Mouse (Mus musculus): ENCODE measurements around the gene Dnase1l1. TPM values are rescaled to one million over a fixed set of nuclear protein-coding genes. Genes with fewer than 3 reads are reported as not detected.

The Dnase1l1 gene
- polyA plus RNA-seq, 1 experiment from 2014 or later, result 5.0 TPM

DNA sequence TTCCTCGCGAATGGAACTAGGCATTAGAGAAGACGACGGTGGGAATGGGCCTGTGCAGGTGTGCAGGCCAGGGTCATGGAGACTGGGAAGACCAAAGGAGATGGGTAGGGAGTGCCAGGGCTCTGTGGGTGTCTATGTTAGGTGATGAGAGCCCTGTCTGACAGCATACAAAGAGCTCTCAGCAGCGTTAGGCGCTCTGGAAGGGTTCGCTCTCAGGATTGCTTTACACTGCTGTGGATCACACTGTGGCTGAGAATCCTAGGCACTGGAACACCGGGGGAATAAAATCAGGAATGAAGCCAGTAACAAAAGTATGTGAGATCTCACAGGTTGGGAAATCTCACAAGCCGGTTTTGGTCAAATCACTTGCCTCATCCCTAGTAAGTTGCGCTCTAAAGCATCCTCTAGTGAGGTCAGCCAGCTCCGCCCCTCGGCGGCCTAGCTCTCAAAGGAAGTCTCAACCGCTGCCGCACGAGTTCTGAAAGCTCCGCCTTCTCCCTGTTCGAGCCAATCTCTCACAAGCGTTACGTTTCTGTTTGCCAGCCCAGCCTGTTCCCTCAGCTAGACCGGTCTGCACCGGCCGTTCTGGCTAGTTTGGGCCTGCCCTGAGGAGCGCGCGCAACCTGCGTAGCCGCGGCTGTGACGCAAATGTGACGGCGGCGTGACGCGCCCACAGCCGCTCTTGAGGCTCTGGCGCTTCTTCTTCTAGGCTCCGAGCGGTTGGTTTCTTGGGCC, 27.8 kb downstream of the Dnase1l1 start, which contains the start of gene Emd:
Gene Emd, plus strand, starts transcription at position 535 of the 735 bp plus-strand sequence.
- Histone ChIP-seq H3K36me3 (peaks cover 28% of the 10 kb centered on the region), H3K4me3 (peak within 1 kb of the TSS; percentile 66), H3K9me3 (replicated peaks) (no peaks in the 10 kb centered on the region), H3K27ac (peak within 1 kb of the TSS; percentile 91), H3K4me1 (peaks cover 7% of the 10 kb centered on the region), H3K27me3 (ENCODE audit: low read depth, poor library complexity, severe bottlenecking) (peaks cover 19% of the 10 kb centered on the region)
- peak; percentile 87 for DNase-seq (ENCODE audit: low spot score)
- WGBS, result 13% methylated on average over 39 of the region's 39 CpGs

DNA sequence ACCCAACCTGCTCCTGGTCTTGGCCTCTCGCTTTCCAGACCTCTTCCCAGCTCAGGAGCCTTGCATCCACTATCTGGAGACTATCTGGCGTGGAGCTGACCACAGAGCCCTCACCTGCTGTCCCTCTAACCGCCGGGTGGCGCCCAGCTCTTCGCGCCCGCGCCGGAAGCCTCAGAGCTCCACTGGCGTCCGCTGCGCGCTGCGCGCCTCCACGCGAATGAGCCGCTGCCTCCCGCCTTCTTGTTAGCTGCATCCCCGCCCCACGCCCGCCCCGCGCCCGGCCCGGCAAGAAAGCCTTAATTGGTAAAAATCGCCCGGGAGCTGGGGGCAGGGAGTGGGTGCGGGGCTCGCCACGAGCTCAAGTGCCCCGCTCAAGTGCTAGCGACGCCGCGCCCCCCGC, 32.5 kb downstream of the Dnase1l1 start, which contains the start of gene Flna:
Gene Flna, minus strand, starts transcription at position 206 of the 400 bp plus-strand sequence.
- DNase-seq (ENCODE audit: low spot score), result peak; percentile 70
- peaks cover 8% of the 10 kb centered on the region for H3K4me1 ChIP-seq
- H3K36me3 ChIP-seq, result no peaks in the 10 kb centered on the region
- 7% methylated on average over 38 of the region's 38 CpGs for WGBS
- peak within 1 kb of the TSS; percentile 89 for H3K27ac ChIP-seq
- H3K9me3 ChIP-seq (replicated peaks), result no peaks in the 10 kb centered on the region
- peaks cover 26% of the 10 kb centered on the region for H3K27me3 ChIP-seq (ENCODE audit: low read depth, poor library complexity, severe bottlenecking)
- peak within 1 kb of the TSS; percentile 58 for H3K4me3 ChIP-seq

DNA sequence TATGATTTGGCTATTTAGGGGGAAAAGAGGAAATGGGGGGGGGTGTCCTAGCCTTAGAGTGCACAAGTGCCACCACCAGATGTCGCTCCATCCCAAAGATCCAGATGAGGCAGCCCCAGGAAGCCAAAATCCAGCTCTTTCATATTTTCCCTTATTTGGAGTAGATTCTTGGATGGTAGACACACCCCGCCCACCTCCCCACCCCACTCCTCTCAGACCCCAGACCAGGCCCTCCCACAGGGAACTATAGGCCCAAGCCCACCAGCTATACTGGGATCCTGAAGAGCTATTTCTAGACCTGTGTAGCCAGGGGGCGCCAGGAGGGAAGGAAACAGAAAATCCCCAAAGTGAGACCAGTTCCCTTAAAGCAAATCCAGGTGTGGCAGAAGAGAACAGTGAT, 33.5 kb downstream of the Dnase1l1 start:
- Histone ChIP-seq H3K36me3 (peaks cover 4% of the 10 kb centered on the region), H3K4me3 (peak overlapping the region; percentile 58; the same call in 1 of the 2 replicates), H3K9me3 (replicated peaks) (no peaks in the 10 kb centered on the region), H3K27ac (peak overlapping the region; percentile 89; the same call in 1 of the 2 replicates), H3K27me3 (ENCODE audit: low read depth, poor library complexity, severe bottlenecking) (peaks cover 24% of the 10 kb centered on the region), H3K4me1 (peaks cover 12% of the 10 kb centered on the region)
- DNase-seq (ENCODE audit: low spot score), result peak; percentile 75
- WGBS, result 4% methylated on average over 3 of the region's 3 CpGs

DNA sequence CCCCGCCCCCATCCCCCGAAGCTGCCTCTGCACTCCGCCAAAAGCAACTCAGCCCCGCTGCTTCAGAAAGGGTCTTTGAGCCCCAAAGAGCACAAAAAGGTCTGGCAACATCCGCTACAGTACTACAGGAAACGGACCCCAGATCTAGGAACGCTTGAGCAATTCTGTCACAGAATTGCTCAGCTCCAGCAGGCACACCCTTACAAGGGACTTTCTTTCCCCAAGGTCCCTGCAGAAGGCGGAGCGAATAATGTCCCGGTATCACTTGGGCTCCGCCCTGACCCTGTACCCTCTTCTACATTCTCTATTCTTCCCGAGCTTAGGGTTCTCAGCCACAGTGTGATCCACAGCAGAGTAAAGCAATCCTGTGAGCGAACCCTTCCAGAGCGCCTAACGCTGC, 35.4 kb downstream of the Dnase1l1 start:
- Histone ChIP-seq H3K9me3 (replicated peaks) (no peaks in the 10 kb centered on the region), H3K4me1 (peaks cover 14% of the 10 kb centered on the region), H3K4me3 (peak overlapping the region; percentile 65), H3K27ac (peak overlapping the region; percentile 92), H3K27me3 (ENCODE audit: low read depth, poor library complexity, severe bottlenecking) (peaks cover 24% of the 10 kb centered on the region), H3K36me3 (peaks cover 23% of the 10 kb centered on the region)
- no peak for DNase-seq (ENCODE audit: low spot score)
- WGBS, result 10% methylated on average over 15 of the region's 15 CpGs

DNA sequence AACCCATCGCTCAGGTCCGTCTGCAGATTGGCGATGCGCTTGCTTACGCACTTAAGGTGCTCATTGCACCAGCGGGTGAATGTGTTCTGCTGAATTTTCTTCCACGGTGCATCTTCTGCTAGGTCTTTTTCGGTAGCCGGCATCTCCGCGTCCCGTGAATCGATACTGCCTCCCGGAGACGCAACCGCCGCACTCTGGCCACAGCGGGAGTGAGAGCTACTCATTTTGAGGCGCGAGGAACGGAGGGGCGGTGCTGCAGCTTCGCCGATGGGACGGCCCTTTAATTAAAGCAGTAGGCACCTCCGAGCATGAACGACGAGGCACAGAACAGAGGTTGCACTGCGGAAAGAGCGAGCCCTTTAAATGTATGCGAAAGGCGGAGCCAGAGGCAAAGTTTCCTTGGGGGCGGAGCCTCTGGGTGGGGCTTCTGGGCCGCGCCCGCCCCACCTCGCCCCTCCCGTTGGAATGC, 35.9 kb downstream of the Dnase1l1 start:
- Histone ChIP-seq H3K4me1 (peaks cover 14% of the 10 kb centered on the region), H3K27me3 (ENCODE audit: low read depth, poor library complexity, severe bottlenecking) (peaks cover 24% of the 10 kb centered on the region), H3K36me3 (peaks cover 28% of the 10 kb centered on the region), H3K27ac (peak overlapping the region; percentile 92), H3K4me3 (peak overlapping the region; percentile 65), H3K9me3 (replicated peaks) (no peaks in the 10 kb centered on the region)
- 11% methylated on average over 38 of the region's 38 CpGs for WGBS
- DNase-seq (ENCODE audit: low spot score), result peak; percentile 84

DNA sequence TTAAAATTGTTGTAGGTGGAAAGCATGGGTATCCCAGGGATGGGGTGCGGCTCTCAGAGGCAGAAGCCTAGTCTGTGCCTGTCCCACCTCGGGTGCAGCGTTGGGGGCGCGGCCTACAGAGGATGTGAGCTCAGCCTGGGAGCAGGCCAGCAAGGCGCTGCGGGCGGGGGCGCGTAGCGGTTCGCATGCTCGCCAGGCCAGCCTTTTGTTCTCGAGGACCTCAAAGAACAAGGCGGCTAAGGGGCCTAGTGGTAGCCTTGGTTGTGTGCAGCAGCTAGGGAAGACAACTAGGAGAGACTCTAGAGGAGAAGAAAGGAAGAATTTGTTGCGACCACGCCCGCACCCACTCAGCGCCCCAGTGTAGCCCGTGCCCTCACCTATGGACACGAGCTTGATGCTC, 36.5 kb downstream of the Dnase1l1 start:
- Histone ChIP-seq H3K4me1 (peaks cover 14% of the 10 kb centered on the region), H3K27ac (peak overlapping the region; percentile 92)
- 11% methylated on average over 21 of the region's 21 CpGs for WGBS

DNA sequence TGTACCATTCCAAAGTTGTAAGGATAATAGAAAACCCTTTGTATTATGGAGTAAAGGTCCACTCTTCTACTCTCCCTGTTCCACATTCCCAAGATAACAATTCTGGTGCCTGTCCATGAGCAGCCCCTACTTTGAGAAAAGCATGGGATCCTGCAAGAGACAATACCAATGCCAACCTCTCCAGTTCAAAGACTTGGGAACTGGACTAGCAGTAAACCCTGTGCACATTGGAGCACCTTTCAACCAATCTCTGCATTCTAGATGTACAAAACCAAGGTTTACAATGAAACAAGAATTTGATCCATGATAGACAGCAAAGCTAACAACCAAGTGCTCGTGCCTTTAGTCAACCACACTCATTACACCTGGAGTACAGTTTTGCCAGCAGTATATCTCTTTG, 37.0 kb downstream of the Dnase1l1 start:
- WGBS, result 26% methylated on average over 1 of the region's 1 CpGs
- no peak for DNase-seq (ENCODE audit: low spot score)
- Histone ChIP-seq H3K36me3 (peaks cover 39% of the 10 kb centered on the region), H3K27me3 (ENCODE audit: low read depth, poor library complexity, severe bottlenecking) (peaks cover 16% of the 10 kb centered on the region), H3K9me3 (replicated peaks) (no peaks in the 10 kb centered on the region), H3K4me3 (peak overlapping the region; percentile 65), H3K27ac (peak overlapping the region; percentile 92), H3K4me1 (peaks cover 14% of the 10 kb centered on the region)

More for the DNA sequence above, 36.5 kb downstream of the Dnase1l1 start:
- Histone ChIP-seq H3K27me3 (ENCODE audit: low read depth, poor library complexity, severe bottlenecking) (peaks cover 19% of the 10 kb centered on the region), H3K4me3 (peak overlapping the region; percentile 65), H3K9me3 (replicated peaks) (no peaks in the 10 kb centered on the region), H3K36me3 (peaks cover 33% of the 10 kb centered on the region)
- DNase-seq (ENCODE audit: low spot score), result peak; percentile 77

DNA sequence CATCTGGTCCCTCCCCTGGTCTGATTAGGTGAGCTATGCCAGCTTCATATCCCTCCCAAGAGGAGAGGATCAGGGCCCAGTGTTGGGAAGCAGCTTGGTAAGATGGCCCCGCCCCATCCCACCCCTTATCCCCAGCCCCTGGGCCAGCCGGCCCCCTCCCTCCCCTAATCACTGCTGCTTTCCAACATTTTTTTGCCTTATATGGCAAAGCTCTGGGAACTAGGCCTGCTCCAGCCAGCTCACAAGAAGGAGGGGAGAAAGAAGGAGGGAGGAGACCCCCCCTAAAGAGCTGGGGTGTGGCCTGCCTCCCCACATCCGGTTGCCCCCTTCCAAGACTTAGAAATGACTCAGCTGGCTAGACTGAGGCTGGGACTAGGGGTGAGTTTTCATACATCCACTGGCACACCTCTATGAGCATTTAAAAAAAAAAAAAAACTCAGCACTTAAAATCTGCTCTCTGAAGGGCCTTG, 37.5 kb downstream of the Dnase1l1 start:
- Histone ChIP-seq H3K27me3 (ENCODE audit: low read depth, poor library complexity, severe bottlenecking) (peaks cover 14% of the 10 kb centered on the region; the same call in 1 of the 2 replicates), H3K36me3 (peaks cover 44% of the 10 kb centered on the region), H3K9me3 (replicated peaks) (no peaks in the 10 kb centered on the region), H3K4me3 (peak overlapping the region; percentile 65), H3K27ac (peak overlapping the region; percentile 92), H3K4me1 (peaks cover 14% of the 10 kb centered on the region)
- peak; percentile 63 for DNase-seq (ENCODE audit: low spot score)
- WGBS, result 5% methylated on average over 3 of the region's 3 CpGs

DNA sequence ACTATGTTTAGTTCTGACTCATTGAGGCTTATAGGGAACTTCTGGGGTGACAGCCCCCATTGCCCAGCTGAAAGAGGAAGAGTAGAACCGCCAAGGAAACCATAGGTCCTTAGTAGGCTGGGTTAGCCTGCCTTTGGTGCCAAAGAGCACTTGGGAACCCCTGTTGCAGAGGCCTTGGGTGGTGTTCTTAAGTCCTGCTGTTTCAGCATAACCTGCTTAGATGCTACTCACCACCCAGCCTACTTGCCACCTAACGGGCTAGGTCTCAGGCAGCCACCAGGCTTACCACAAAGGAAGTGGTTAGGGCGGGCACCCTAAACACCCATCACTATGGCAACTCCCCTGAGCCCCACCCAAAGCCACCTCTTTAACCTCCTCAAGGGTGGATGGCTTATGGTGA, 38.3 kb downstream of the Dnase1l1 start:
- WGBS, result 84% methylated on average over 3 of the region's 3 CpGs
- H3K36me3 ChIP-seq, result peaks cover 52% of the 10 kb centered on the region
- H3K27ac ChIP-seq, result peak overlapping the region; percentile 92
- H3K4me3 ChIP-seq, result peak overlapping the region; percentile 65
- peaks cover 5% of the 10 kb centered on the region; the same call in 1 of the 2 replicates for H3K4me1 ChIP-seq
- no peak for DNase-seq (ENCODE audit: low spot score)
- H3K27me3 ChIP-seq (ENCODE audit: low read depth, poor library complexity, severe bottlenecking), result 0 out of 2 replicates have a peak, but pooled peaks cover 11% of the 10 kb centered on the region
- no peaks in the 10 kb centered on the region for H3K9me3 ChIP-seq (replicated peaks)

DNA sequence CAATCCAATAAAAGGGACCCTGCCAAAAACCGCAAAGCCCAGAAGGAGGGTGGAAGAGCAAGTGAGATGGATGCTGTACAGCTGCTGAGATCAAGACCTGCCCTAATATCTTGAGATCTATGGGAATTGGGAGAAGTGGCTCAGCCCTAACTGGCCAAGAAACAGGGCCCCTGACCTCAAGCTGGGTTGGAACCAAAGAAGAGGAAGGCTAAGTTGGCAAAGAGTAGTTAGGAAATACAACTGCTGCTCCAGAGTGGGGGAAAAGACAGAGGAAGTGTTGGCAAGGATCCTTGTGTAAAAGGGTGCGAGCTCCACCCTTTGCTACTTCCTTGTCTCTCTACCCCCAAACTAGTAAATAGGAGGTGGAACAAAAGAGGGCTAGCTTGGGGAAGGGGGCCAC, 38.7 kb downstream of the Dnase1l1 start:
- no peak for DNase-seq (ENCODE audit: low spot score)
- Histone ChIP-seq H3K27ac (no peak overlapping the region), H3K27me3 (ENCODE audit: low read depth, poor library complexity, severe bottlenecking) (0 out of 2 replicates have a peak, but pooled peaks cover 11% of the 10 kb centered on the region), H3K4me3 (peak overlapping the region; percentile 65), H3K36me3 (peaks cover 56% of the 10 kb centered on the region), H3K4me1 (peaks cover 5% of the 10 kb centered on the region; the same call in 1 of the 2 replicates), H3K9me3 (replicated peaks) (no peaks in the 10 kb centered on the region)
- WGBS, result 100% methylated on average over 2 of the region's 2 CpGs

DNA sequence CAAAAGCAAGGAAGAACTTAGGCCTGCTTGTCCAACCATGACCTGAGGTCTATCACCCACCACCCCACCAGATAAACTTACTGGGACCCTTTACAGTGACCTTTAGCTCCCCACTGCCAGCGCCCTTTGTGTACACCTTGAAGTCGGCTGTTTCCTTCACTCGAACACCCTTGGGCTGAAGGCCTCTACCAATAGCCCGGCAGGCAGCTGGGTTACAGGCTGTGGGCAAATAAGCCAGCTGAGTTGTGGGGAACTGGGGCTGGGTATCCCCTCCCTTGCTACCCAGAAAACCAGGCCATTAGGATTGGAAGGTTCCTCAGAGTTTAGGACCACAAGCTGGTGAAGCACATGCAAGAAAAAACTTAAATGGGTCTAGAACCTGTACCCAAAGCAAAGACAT, 41.8 kb downstream of the Dnase1l1 start:
- no peak for DNase-seq (ENCODE audit: low spot score)
- H3K36me3 ChIP-seq, result peaks cover 87% of the 10 kb centered on the region
- WGBS, result 89% methylated on average over 4 of the region's 4 CpGs

DNA sequence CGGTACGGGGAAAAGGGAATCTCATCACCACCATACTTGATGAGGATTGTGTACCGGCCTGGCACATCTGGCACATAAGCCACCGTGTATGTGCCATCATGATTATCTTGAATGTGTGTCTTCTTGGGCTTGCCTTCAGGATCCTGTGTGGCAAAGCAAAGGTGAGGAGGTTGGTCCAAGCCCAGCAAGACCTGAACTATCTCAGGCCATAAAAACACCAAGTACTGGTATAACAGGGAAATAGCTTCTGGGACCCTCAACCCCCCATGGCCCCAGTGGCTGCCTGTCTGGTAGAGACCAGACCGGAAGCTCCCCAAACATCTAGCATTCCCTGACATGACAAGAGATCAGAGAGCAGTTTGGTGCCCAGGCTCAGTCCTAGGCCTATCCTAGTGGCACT, 48.9 kb downstream of the Dnase1l1 start:
- H3K27ac ChIP-seq, result no peak overlapping the region
- no peak overlapping the region for H3K4me3 ChIP-seq
- H3K9me3 ChIP-seq (replicated peaks), result no peaks in the 10 kb centered on the region
- H3K4me1 ChIP-seq, result no peaks in the 10 kb centered on the region
- H3K36me3 ChIP-seq, result peaks cover 100% of the 10 kb centered on the region
- 90% methylated on average over 5 of the region's 5 CpGs for WGBS
- DNase-seq (ENCODE audit: low spot score), result no peak
- H3K27me3 ChIP-seq (ENCODE audit: low read depth, poor library complexity, severe bottlenecking), result 0 out of 2 replicates have a peak, but pooled peaks cover 6% of the 10 kb centered on the region

More for the DNA sequence above, 41.8 kb downstream of the Dnase1l1 start:
- Histone ChIP-seq H3K27ac (no peak overlapping the region), H3K27me3 (ENCODE audit: low read depth, poor library complexity, severe bottlenecking) (no peaks in the 10 kb centered on the region), H3K4me3 (no peak overlapping the region), H3K9me3 (replicated peaks) (no peaks in the 10 kb centered on the region), H3K4me1 (peaks cover 5% of the 10 kb centered on the region; the same call in 1 of the 2 replicates)

DNA sequence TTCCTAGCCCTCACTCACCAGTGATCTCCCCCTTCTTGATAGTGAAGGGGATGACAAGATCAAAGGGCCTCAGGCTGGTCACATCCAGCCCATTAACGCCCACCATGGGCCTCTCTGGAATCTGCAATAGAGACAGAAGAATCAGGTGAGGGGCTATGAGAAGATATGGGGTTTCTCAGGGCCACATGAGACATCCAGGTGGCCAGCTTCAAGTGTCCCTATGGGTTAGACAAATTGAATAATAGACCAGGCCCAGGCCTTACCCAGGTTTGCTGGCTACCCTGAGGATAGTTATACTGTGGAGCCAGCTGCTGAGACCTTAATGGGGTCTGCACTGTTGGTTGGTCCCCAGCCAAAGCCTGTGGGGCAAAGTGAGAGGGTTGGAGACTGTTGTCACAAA, 52.1 kb downstream of the Dnase1l1 start:
- H3K4me1 ChIP-seq, result no peaks in the 10 kb centered on the region
- H3K36me3 ChIP-seq, result peaks cover 100% of the 10 kb centered on the region
- no peak overlapping the region for H3K27ac ChIP-seq
- 0 out of 2 replicates have a peak, but pooled peaks cover 6% of the 10 kb centered on the region for H3K27me3 ChIP-seq (ENCODE audit: low read depth, poor library complexity, severe bottlenecking)
- 79% methylated on average over 1 of the region's 1 CpGs for WGBS
- H3K4me3 ChIP-seq, result no peak overlapping the region
- H3K9me3 ChIP-seq (replicated peaks), result no peaks in the 10 kb centered on the region
- DNase-seq (ENCODE audit: low spot score), result no peak

All from limb, embryonic 10.5 days (tissue).